Mouse (Mus musculus): ENCODE data around the gene Brd3os.

- TF ChIP-seq CTCF (IDR thresholded peaks at IDR 0.05; ENCODE audit: low read depth, low read length) (no peak), POLR2A (IDR thresholded peaks at IDR 0.05; ENCODE audit: insufficient read depth, low read length) (no peak)
Observed at GRCm38 (mm10) chr2:27473911-27474310, 31.8 kb downstream of the Brd3os start.
